Mouse (Mus musculus): Measurements from ENCODE around the gene Prkcb. TPM values are rescaled to one million over a fixed set of nuclear protein-coding genes. Genes with fewer than 3 reads are reported as not detected.

Gene Prkcb
- polyA plus RNA-seq, 1 experiment from 2014 or later: 5.7 TPM

GRCm38 (mm10) chr7:122404571-122405393, 116.2 kb downstream of the Prkcb start:
- no peaks in the 10 kb centered on the region for H3K27me3 ChIP-seq (ENCODE audit: low read depth, poor library complexity, severe bottlenecking)
- peaks cover 26% of the 10 kb centered on the region for H3K4me1 ChIP-seq
- no peaks in the 10 kb centered on the region for H3K36me3 ChIP-seq
- DNase-seq (ENCODE audit: low spot score): peak; percentile 66
- peak overlapping the region; percentile 84 for H3K27ac ChIP-seq (replicated peaks)
- WGBS: 2% methylated on average over 21 of the region's 21 CpGs
- H3K9me3 ChIP-seq (replicated peaks): no peaks in the 10 kb centered on the region
- peak overlapping the region; percentile 47 for H3K4me3 ChIP-seq

- WGBS: 71% methylated on average over 13 of the region's 13 CpGs
- H3K27me3 ChIP-seq (ENCODE audit: low read depth, poor library complexity, severe bottlenecking): no peaks in the 10 kb centered on the region
- peaks cover 26% of the 10 kb centered on the region for H3K4me1 ChIP-seq
- no peak overlapping the region for H3K4me3 ChIP-seq
- H3K36me3 ChIP-seq: no peaks in the 10 kb centered on the region
- DNase-seq (ENCODE audit: low spot score): no peak
- 0 out of 2 replicates have a peak overlapping the region, but pooled peaks have one; percentile 23 for H3K27ac ChIP-seq (replicated peaks)
- H3K9me3 ChIP-seq (replicated peaks): no peaks in the 10 kb centered on the region
Measured at GRCm38 (mm10) chr7:122406625-122407024, 118.1 kb downstream of the Prkcb start.

- DNase-seq (ENCODE audit: low spot score): no peak
- Histone ChIP-seq H3K36me3 (no peaks in the 10 kb centered on the region), H3K4me3 (no peak overlapping the region), H3K27ac (replicated peaks) (no peak overlapping the region), H3K9me3 (replicated peaks) (no peaks in the 10 kb centered on the region), H3K4me1 (peaks cover 16% of the 10 kb centered on the region), H3K27me3 (ENCODE audit: low read depth, poor library complexity, severe bottlenecking) (no peaks in the 10 kb centered on the region)
- WGBS: 88% methylated on average over 6 of the region's 6 CpGs
Measured at GRCm38 (mm10) chr7:122409945-122410344, 121.4 kb downstream of the Prkcb start.

GRCm38 (mm10) chr7:122410873-122411272, 122.3 kb downstream of the Prkcb start:
- Histone ChIP-seq H3K4me1 (peaks cover 11% of the 10 kb centered on the region), H3K9me3 (replicated peaks) (no peaks in the 10 kb centered on the region), H3K36me3 (no peaks in the 10 kb centered on the region), H3K4me3 (no peak overlapping the region), H3K27ac (replicated peaks) (no peak overlapping the region), H3K27me3 (ENCODE audit: low read depth, poor library complexity, severe bottlenecking) (no peaks in the 10 kb centered on the region)
- DNase-seq (ENCODE audit: low spot score): no peak
- WGBS: 81% methylated on average over 3 of the region's 3 CpGs

GRCm38 (mm10) chr7:122413231-122413630, 124.7 kb downstream of the Prkcb start:
- H3K4me1 ChIP-seq: no peaks in the 10 kb centered on the region
- no peaks in the 10 kb centered on the region for H3K9me3 ChIP-seq (replicated peaks)
- 81% methylated on average over 6 of the region's 6 CpGs for WGBS
- no peaks in the 10 kb centered on the region for H3K36me3 ChIP-seq
- H3K4me3 ChIP-seq: no peak overlapping the region
- H3K27me3 ChIP-seq (ENCODE audit: low read depth, poor library complexity, severe bottlenecking): no peaks in the 10 kb centered on the region
- DNase-seq (ENCODE audit: low spot score): no peak
- H3K27ac ChIP-seq (replicated peaks): no peak overlapping the region

- no peak overlapping the region for H3K27ac ChIP-seq (replicated peaks)
- no peaks in the 10 kb centered on the region for H3K9me3 ChIP-seq (replicated peaks)
- no peaks in the 10 kb centered on the region for H3K4me1 ChIP-seq
- H3K4me3 ChIP-seq: no peak overlapping the region
- no peaks in the 10 kb centered on the region for H3K36me3 ChIP-seq
- DNase-seq (ENCODE audit: low spot score): no peak
- WGBS: 91% methylated on average over 10 of the region's 10 CpGs
- no peaks in the 10 kb centered on the region for H3K27me3 ChIP-seq (ENCODE audit: low read depth, poor library complexity, severe bottlenecking)
Measured at GRCm38 (mm10) chr7:122414146-122414545, 125.6 kb downstream of the Prkcb start.

GRCm38 (mm10) chr7:122414608-122415007, 126.1 kb downstream of the Prkcb start:
- H3K9me3 ChIP-seq (replicated peaks): no peaks in the 10 kb centered on the region
- H3K27ac ChIP-seq (replicated peaks): no peak overlapping the region
- DNase-seq (ENCODE audit: low spot score): no peak
- H3K36me3 ChIP-seq: no peaks in the 10 kb centered on the region
- WGBS: 91% methylated on average over 6 of the region's 6 CpGs
- H3K4me3 ChIP-seq: no peak overlapping the region
- no peaks in the 10 kb centered on the region for H3K27me3 ChIP-seq (ENCODE audit: low read depth, poor library complexity, severe bottlenecking)
- H3K4me1 ChIP-seq: no peaks in the 10 kb centered on the region

- DNase-seq (ENCODE audit: low spot score): no peak
- Histone ChIP-seq H3K36me3 (no peaks in the 10 kb centered on the region), H3K4me3 (no peak overlapping the region), H3K9me3 (replicated peaks) (no peaks in the 10 kb centered on the region), H3K27ac (replicated peaks) (no peak overlapping the region), H3K27me3 (ENCODE audit: low read depth, poor library complexity, severe bottlenecking) (no peaks in the 10 kb centered on the region), H3K4me1 (no peaks in the 10 kb centered on the region)
- WGBS: 92% methylated on average over 9 of the region's 9 CpGs
Measured at GRCm38 (mm10) chr7:122415387-122415786, 126.8 kb downstream of the Prkcb start.

- H3K9me3 ChIP-seq (replicated peaks): no peaks in the 10 kb centered on the region
- WGBS: 80% methylated on average over 12 of the region's 12 CpGs
- no peak overlapping the region for H3K4me3 ChIP-seq
- H3K4me1 ChIP-seq: no peaks in the 10 kb centered on the region
- no peak for DNase-seq (ENCODE audit: low spot score)
- no peaks in the 10 kb centered on the region for H3K36me3 ChIP-seq
- H3K27me3 ChIP-seq (ENCODE audit: low read depth, poor library complexity, severe bottlenecking): no peaks in the 10 kb centered on the region
- H3K27ac ChIP-seq (replicated peaks): no peak overlapping the region
Measured at GRCm38 (mm10) chr7:122415904-122416303, 127.4 kb downstream of the Prkcb start.

GRCm38 (mm10) chr7:122418551-122418950, 130.0 kb downstream of the Prkcb start:
- H3K4me3 ChIP-seq: no peak overlapping the region
- no peaks in the 10 kb centered on the region for H3K27me3 ChIP-seq (ENCODE audit: low read depth, poor library complexity, severe bottlenecking)
- H3K4me1 ChIP-seq: peaks cover 1% of the 10 kb centered on the region; the same call in 1 of the 2 replicates
- H3K36me3 ChIP-seq: no peaks in the 10 kb centered on the region
- H3K27ac ChIP-seq (replicated peaks): no peak overlapping the region
- DNase-seq (ENCODE audit: low spot score): no peak
- no peaks in the 10 kb centered on the region for H3K9me3 ChIP-seq (replicated peaks)
- 82% methylated on average over 3 of the region's 3 CpGs for WGBS

GRCm38 (mm10) chr7:122423816-122424215, 135.3 kb downstream of the Prkcb start:
- Histone ChIP-seq H3K27ac (replicated peaks) (0 out of 2 replicates have a peak overlapping the region, but pooled peaks have one; percentile 17), H3K27me3 (ENCODE audit: low read depth, poor library complexity, severe bottlenecking) (no peaks in the 10 kb centered on the region), H3K36me3 (no peaks in the 10 kb centered on the region), H3K4me1 (peaks cover 5% of the 10 kb centered on the region; the same call in 1 of the 2 replicates), H3K9me3 (replicated peaks) (no peaks in the 10 kb centered on the region), H3K4me3 (no peak overlapping the region)
- DNase-seq (ENCODE audit: low spot score): no peak
- WGBS: 64% methylated on average over 4 of the region's 4 CpGs

- Histone ChIP-seq H3K4me3 (no peak overlapping the region), H3K27ac (replicated peaks) (no peak overlapping the region), H3K36me3 (no peaks in the 10 kb centered on the region), H3K4me1 (no peaks in the 10 kb centered on the region), H3K9me3 (replicated peaks) (no peaks in the 10 kb centered on the region), H3K27me3 (ENCODE audit: low read depth, poor library complexity, severe bottlenecking) (no peaks in the 10 kb centered on the region)
- 85% methylated on average over 5 of the region's 5 CpGs for WGBS
- no peak for DNase-seq (ENCODE audit: low spot score)
Measured at GRCm38 (mm10) chr7:122429134-122429533, 140.6 kb downstream of the Prkcb start.

GRCm38 (mm10) chr7:122432401-122432800, 143.8 kb downstream of the Prkcb start:
- Histone ChIP-seq H3K27ac (replicated peaks) (no peak overlapping the region), H3K4me3 (no peak overlapping the region), H3K36me3 (no peaks in the 10 kb centered on the region), H3K4me1 (no peaks in the 10 kb centered on the region), H3K9me3 (replicated peaks) (no peaks in the 10 kb centered on the region), H3K27me3 (ENCODE audit: low read depth, poor library complexity, severe bottlenecking) (no peaks in the 10 kb centered on the region)
- 83% methylated on average over 4 of the region's 4 CpGs for WGBS
- DNase-seq (ENCODE audit: low spot score): no peak
